9 mouse cellular contexts compared by ENCODE assay signal in the genomic region with DNA sequence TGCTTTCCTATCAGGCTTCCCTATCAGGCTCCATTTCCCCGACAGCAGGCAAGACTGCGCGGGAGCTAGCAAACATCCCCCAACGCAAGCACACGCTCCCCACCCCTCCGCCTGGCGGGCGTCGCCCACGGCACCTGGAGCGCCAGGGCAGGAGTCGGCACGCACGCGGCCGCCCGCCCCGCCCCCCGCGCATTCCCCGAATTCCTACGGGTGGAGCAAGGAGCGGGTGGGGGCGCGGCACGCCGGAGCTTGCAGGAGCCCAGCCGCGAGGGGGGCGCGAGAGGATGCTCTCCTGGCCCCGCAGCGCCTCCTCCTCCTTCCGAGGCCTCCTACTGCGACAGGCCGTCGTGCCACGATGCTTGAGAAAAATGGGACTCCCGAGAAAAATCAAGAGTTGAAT. TPM values are rescaled to one million over a fixed set of nuclear protein-coding genes. Genes with fewer than 3 reads are reported as not detected.
DNase-seq lines count a peak whose midpoint lies in the region; ATAC-seq and TF ChIP-seq lines count a peak whose summit lies in the region.
"Had no signal": no experiment of that assay in that cellular context is flagged by ENCODE, and none has a peak within 500 bp of the region (broad histone marks: within the 10 kb centered on the region; RNA-seq: fewer than 3 reads in every experiment).

No protein-coding gene starts in this region.

- DNase-seq in ES-CJ7 (ENCODE audit: low read depth, low spot score): peak; percentile 96
- peak; percentile 86 for DNase-seq in adrenal gland, postnatal 14 days
- DNase-seq in heart, adult 18-20 months: peak; percentile 69 to 74
- peak; percentile 92 for DNase-seq in kidney, adult 2 months
- peak; percentile 6 for DNase-seq in splenic B cell, adult 2 months (ENCODE audit: low read depth, low spot score)
- no peak for DNase-seq in right cerebral cortex, postnatal 36 days (ENCODE audit: low spot score in 2 of 2)

- no peaks in the 10 kb centered on the region for H3K27me3 ChIP-seq in kidney, adult 2 months (replicated peaks; ENCODE audit: control insufficient read depth, insufficient read depth, low read length)
- H3K27me3 ChIP-seq in lung, embryonic 15.5 days: no peaks in the 10 kb centered on the region
- peaks cover 2% of the 10 kb centered on the region; the same call in 1 of the 2 replicates for H3K27me3 ChIP-seq in splenic B cell, adult 2 months (ENCODE audit: control insufficient read depth, insufficient read depth, low read length, poor library complexity, severe bottlenecking)

- no peak for TF ChIP-seq POLR2A in kidney, adult 2 months (IDR thresholded peaks at IDR 0.05; ENCODE audit: low read depth, low read length)

- H3K9me3 ChIP-seq in lung, embryonic 15.5 days: no peaks in the 10 kb centered on the region

- peak overlapping the region; percentile 94 for H3K9ac ChIP-seq in lung, embryonic 15.5 days

- 2% methylated on average over 39 of the region's 39 CpGs for WGBS in kidney, adult 2 months
- WGBS in lung, embryonic 15.5 days: 0% methylated on average over 33 of the region's 39 CpGs

- H3K4me3 ChIP-seq in kidney, adult 2 months (ENCODE audit: insufficient read depth, low read depth, low read length): peak overlapping the region; percentile 66
- H3K4me3 ChIP-seq in lung, embryonic 15.5 days: peak overlapping the region; percentile 81

- no peaks in the 10 kb centered on the region for H3K36me3 ChIP-seq in kidney, adult 2 months (ENCODE audit: control insufficient read depth, insufficient read depth, low read length)
- H3K36me3 ChIP-seq in lung, embryonic 15.5 days: peaks cover 14% of the 10 kb centered on the region
- H3K36me3 ChIP-seq in splenic B cell, adult 2 months (ENCODE audit: control insufficient read depth, insufficient read depth, low read length, poor library complexity, severe bottlenecking): no peaks in the 10 kb centered on the region

- ATAC-seq in lung, embryonic 15.5 days (ENCODE audit: borderline replicate concordance, extremely low read depth, low FRiP score, low TSS enrichment): peak; percentile 44
- no peak for ATAC-seq in activated CD4-positive, CD25-positive, alpha-beta regulatory T cell, adult 4 months

- H3K4me2 ChIP-seq in lung, embryonic 15.5 days: peak overlapping the region; percentile 62

- no peak for TF ChIP-seq CTCF in kidney, adult 2 months (conservative IDR thresholded peaks at IDR 0.05; ENCODE audit: insufficient read depth, insufficient read length, low read depth, low read length)

- H3K4me1 ChIP-seq in kidney, adult 2 months (ENCODE audit: control insufficient read depth, insufficient read depth, low read length): peaks cover 36% of the 10 kb centered on the region
- peaks cover 44% of the 10 kb centered on the region for H3K4me1 ChIP-seq in lung, embryonic 15.5 days

- H3K27ac ChIP-seq in kidney, adult 2 months (ENCODE audit: insufficient read depth, low read depth, low read length): peak overlapping the region; percentile 87
- peak overlapping the region; percentile 97 for H3K27ac ChIP-seq in lung, embryonic 15.5 days

RNA-seq across cellular contexts. Expression of a gene that starts 1.7 kb away (rescaled TPM):
- 18.2 and 23.3 TPM in 2 replicates for total RNA-seq in adrenal gland, postnatal 14 days (2021)
- total RNA-seq in heart, adult 18-20 months (2021): 1 to 10 TPM; 3.7 to 3.9 TPM
- polyA plus RNA-seq in kidney, adult 2 months (2012; rRNA removed): 32.4 and 33.9 TPM in 2 replicates
- polyA plus RNA-seq in lung, embryonic 15.5 days (2015; fragmentation: Nextera tagmentation; extraction: Ambion mirVana): 49.0 and 52.8 TPM in 2 replicates
- polyA plus RNA-seq in activated CD4-positive, CD25-positive, alpha-beta regulatory T cell, adult 4 months (2017; shearing (Covaris generic)): under 1 TPM in 1 of 2 experiments, not detected in 1; 0.20 TPM

RNA-seq across cellular contexts. Expression of a gene that starts 21.2 kb away (rescaled TPM):
- total RNA-seq in adrenal gland, postnatal 14 days (2021): 27.6 and 29.3 TPM in 2 replicates
- total RNA-seq in heart, adult 18-20 months (2021): 1 to 10 TPM; 2.6 to 2.8 TPM
- 9.6 and 10.0 TPM in 2 replicates for polyA plus RNA-seq in kidney, adult 2 months (2012; rRNA removed)
- 58.1 and 68.7 TPM in 2 replicates for polyA plus RNA-seq in lung, embryonic 15.5 days (2015; fragmentation: Nextera tagmentation; extraction: Ambion mirVana)
- polyA plus RNA-seq in activated CD4-positive, CD25-positive, alpha-beta regulatory T cell, adult 4 months (2017; shearing (Covaris generic)): 10 to 100 TPM; 30.2 to 33.5 TPM

RNA-seq across cellular contexts. Expression of a gene that starts 30.2 kb away (rescaled TPM):
- 5.4 and 6.2 TPM in 2 replicates for total RNA-seq in adrenal gland, postnatal 14 days (2021)
- total RNA-seq in heart, adult 18-20 months (2021): 1 to 10 TPM; 3.0 to 6.1 TPM
- 6.5 and 8.1 TPM in 2 replicates for polyA plus RNA-seq in kidney, adult 2 months (2012; rRNA removed)
- 8.6 and 8.8 TPM in 2 replicates for polyA plus RNA-seq in lung, embryonic 15.5 days (2015; fragmentation: Nextera tagmentation; extraction: Ambion mirVana)
- polyA plus RNA-seq in activated CD4-positive, CD25-positive, alpha-beta regulatory T cell, adult 4 months (2017; shearing (Covaris generic)): 1 to 10 TPM; 2.3 TPM

RNA-seq across cellular contexts. Expression of a gene that starts 42.2 kb away (rescaled TPM):
- 248 and 259 TPM in 2 replicates for total RNA-seq in adrenal gland, postnatal 14 days (2021)
- 100 to 1,000 TPM; 173 to 201 TPM for total RNA-seq in heart, adult 18-20 months (2021)
- 244 and 276 TPM in 2 replicates for polyA plus RNA-seq in kidney, adult 2 months (2012; rRNA removed)
- 378 and 407 TPM in 2 replicates for polyA plus RNA-seq in lung, embryonic 15.5 days (2015; fragmentation: Nextera tagmentation; extraction: Ambion mirVana)
- polyA plus RNA-seq in activated CD4-positive, CD25-positive, alpha-beta regulatory T cell, adult 4 months (2017; shearing (Covaris generic)): 100 to 1,000 TPM; 178 to 210 TPM

RNA-seq across cellular contexts. Expression of a gene that starts 45.6 kb away (rescaled TPM):
- total RNA-seq in adrenal gland, postnatal 14 days (2021): not detected in 2 replicates
- not detected for total RNA-seq in heart, adult 18-20 months (2021)
- not detected in 2 replicates for polyA plus RNA-seq in kidney, adult 2 months (2012; rRNA removed)
- polyA plus RNA-seq in lung, embryonic 15.5 days (2015; fragmentation: Nextera tagmentation; extraction: Ambion mirVana): 0.94 and 4.7 TPM in 2 replicates
- not detected for polyA plus RNA-seq in activated CD4-positive, CD25-positive, alpha-beta regulatory T cell, adult 4 months (2017; shearing (Covaris generic))
- total RNA-seq: common myeloid progenitor, adult 5-6 weeks had no signal

Comparison
In these comparisons a context has a peak if more than half of its experiments do, and no peak if none do; other contexts are left out.
1. DNase-seq: peak in ES-CJ7 (single experiment), adrenal gland, postnatal 14 days (single experiment), heart, adult 18-20 months (2 of 2), kidney, adult 2 months (single experiment) and splenic B cell, adult 2 months (single experiment); none in right cerebral cortex, postnatal 36 days (0 of 2).
2. RNA of a gene that starts 1.7 kb away (polyA plus RNA-seq): 49.0 to 52.8 TPM in lung, embryonic 15.5 days and 32.4 to 33.9 TPM in kidney, adult 2 months; 0.20 TPM in activated CD4-positive, CD25-positive, alpha-beta regulatory T cell, adult 4 months; every median in the first group is over 10 times any median in the second.